Mouse (Mus musculus) liver, embryonic 14.5 days (tissue): ENCODE data around the gene Cap2.

Experiments
- CTCF ChIP-seq: IDR thresholded peaks from 2 replicates; pipeline ENCODE4 v1.5.1; 2016; ENCODE audit warnings: antibody characterized with exemption, low read depth, control low read depth
- EP300 ChIP-seq: IDR thresholded peaks from 2 replicates; pipeline ENCODE4 v1.6.1; 2016; ENCODE audit warnings: antibody characterized with exemption, low read depth

DNA sequence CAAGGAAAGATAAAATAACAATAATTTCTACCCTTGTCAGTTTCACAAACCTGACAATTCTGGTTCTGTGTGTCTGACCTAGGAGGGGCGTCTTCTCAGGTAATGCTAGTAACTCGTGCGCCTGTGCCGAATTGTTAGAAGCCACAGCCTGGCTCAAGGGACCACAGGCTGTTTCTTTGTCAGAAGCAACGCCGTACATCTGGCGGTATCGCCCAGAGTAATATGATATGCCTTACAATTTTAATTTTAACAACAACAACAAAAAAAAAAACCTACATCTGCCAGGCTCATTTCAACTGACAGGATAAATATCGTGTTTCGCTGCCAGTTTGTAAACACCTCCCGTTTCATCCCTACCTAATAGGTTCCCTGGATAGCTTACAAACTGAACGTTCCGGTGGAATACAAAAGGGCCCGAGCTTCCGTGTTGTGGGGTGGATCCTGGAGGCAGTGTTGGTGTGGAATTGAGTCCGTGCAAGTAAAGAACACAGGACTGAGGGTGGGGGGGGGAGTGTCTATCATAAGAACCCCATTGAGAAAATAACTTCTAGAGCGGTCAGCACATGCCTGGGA, 86.2 kb downstream of the Cap2 start:
- TF ChIP-seq CTCF = no peak
- no peak for TF ChIP-seq EP300
